ENCODE assay signal across 25 mouse cellular contexts in genomic region chr3:82376965-82377364, GRCm38 (mm10). TPM values are rescaled to one million over a fixed set of nuclear protein-coding genes. Genes with fewer than 3 reads are reported as not detected.
DNase-seq lines count a peak whose midpoint lies in the region; ATAC-seq lines count a peak whose summit lies in the region.
"Had no signal": no experiment of that assay in that cellular context is flagged by ENCODE, and none has a peak within 500 bp of the region (broad histone marks: within the 10 kb centered on the region; RNA-seq: fewer than 3 reads in every experiment).

No protein-coding gene starts in this region.

- no peaks in the 10 kb centered on the region for H3K9me3 ChIP-seq in heart, embryonic 10.5 days
- no peaks in the 10 kb centered on the region for H3K9me3 ChIP-seq in kidney, embryonic 16.5 days (ENCODE audit: low read length)
- no peaks in the 10 kb centered on the region for H3K9me3 ChIP-seq in midbrain, embryonic 11.5 days (ENCODE audit: control insufficient read depth, low read length)
- H3K9me3 ChIP-seq in midbrain, embryonic 10.5 days (replicated peaks): no peaks in the 10 kb centered on the region
- H3K9me3 ChIP-seq: forebrain, embryonic 10.5 days; forebrain, embryonic 13.5 days; hindbrain, embryonic 13.5 days had no signal

- no peak overlapping the region for H3K4me3 ChIP-seq in heart, embryonic 10.5 days
- no peak overlapping the region for H3K4me3 ChIP-seq in kidney, embryonic 16.5 days (ENCODE audit: low read length)
- H3K4me3 ChIP-seq in midbrain, embryonic 11.5 days (ENCODE audit: low read depth, low read length): no peak overlapping the region
- no peak overlapping the region for H3K4me3 ChIP-seq in midbrain, embryonic 10.5 days
- H3K4me3 ChIP-seq: forebrain, embryonic 10.5 days; forebrain, embryonic 13.5 days; heart, adult 2 months; hindbrain, embryonic 10.5 days; hindbrain, embryonic 13.5 days had no signal

- H3K4me1 ChIP-seq in heart, embryonic 10.5 days: no peaks in the 10 kb centered on the region
- H3K4me1 ChIP-seq in kidney, embryonic 16.5 days (ENCODE audit: insufficient read depth, low read length): no peaks in the 10 kb centered on the region
- H3K4me1 ChIP-seq in midbrain, embryonic 11.5 days (ENCODE audit: control insufficient read depth, insufficient read depth, low read length): no peaks in the 10 kb centered on the region
- H3K4me1 ChIP-seq in midbrain, embryonic 10.5 days: no peaks in the 10 kb centered on the region
- H3K4me1 ChIP-seq: forebrain, embryonic 10.5 days; forebrain, embryonic 13.5 days; hindbrain, embryonic 10.5 days; hindbrain, embryonic 13.5 days had no signal

- intact Hi-C loops in heart, postnatal 25 days (cut with DNase I): no loop called here

- H3K27ac ChIP-seq in heart, embryonic 10.5 days: peak overlapping the region; percentile 22; the same call in 1 of the 2 replicates
- no peak overlapping the region for H3K27ac ChIP-seq in kidney, embryonic 16.5 days (ENCODE audit: low read length)
- H3K27ac ChIP-seq in midbrain, embryonic 11.5 days (ENCODE audit: low read depth, low read length): no peak overlapping the region
- H3K27ac ChIP-seq in midbrain, embryonic 10.5 days (replicated peaks): no peak overlapping the region
- H3K27ac ChIP-seq: forebrain, embryonic 10.5 days; forebrain, embryonic 13.5 days; heart, adult 2 months; hindbrain, embryonic 10.5 days; hindbrain, embryonic 13.5 days had no signal

- peak; percentile 68 for ATAC-seq in kidney, embryonic 16.5 days (ENCODE audit: low FRiP score, low TSS enrichment)
- 0 out of 2 replicates have a peak, but pooled peaks have one; percentile 24 for ATAC-seq in midbrain, embryonic 11.5 days (ENCODE audit: low FRiP score)
- ATAC-seq: forebrain, embryonic 13.5 days; forebrain, embryonic 16.5 days; hindbrain, embryonic 16.5 days had no signal

- DNase-seq in heart, embryonic 10.5 days (ENCODE audit: low spot score): no peak
- no peak for DNase-seq in heart, postnatal 25 days (ENCODE audit: low spot score)
- no peak for DNase-seq in kidney, adult 8-10 months
- no peak for DNase-seq in midbrain, embryonic 11.5 days (ENCODE audit: low spot score, missing footprints)
- no peak for DNase-seq in midbrain, embryonic 10.5 days (ENCODE audit: low spot score)
- DNase-seq: adrenal gland, adult 2 months; adrenal gland, postnatal 14 days; B cell, adult 2 months; cerebellum, adult 11 months; cerebellum, adult 2 months; cerebellum, adult 9-11 months; cerebellum, postnatal 25 days; gastrocnemius, postnatal 10 days; gastrocnemius, postnatal 36 days; heart, adult 2 months; heart, postnatal 36 days had no signal

- H3K27me3 ChIP-seq in heart, embryonic 10.5 days (ENCODE audit: insufficient read depth, poor library complexity, severe bottlenecking): no peaks in the 10 kb centered on the region
- H3K27me3 ChIP-seq in kidney, embryonic 16.5 days (ENCODE audit: insufficient read depth, low read length): no peaks in the 10 kb centered on the region
- H3K27me3 ChIP-seq in midbrain, embryonic 11.5 days (ENCODE audit: control insufficient read depth, insufficient read depth, low read length): no peaks in the 10 kb centered on the region
- H3K27me3 ChIP-seq in midbrain, embryonic 10.5 days (ENCODE audit: low read depth, poor library complexity, severe bottlenecking): no peaks in the 10 kb centered on the region
- H3K27me3 ChIP-seq: forebrain, embryonic 13.5 days; hindbrain, embryonic 13.5 days had no signal

- H3K36me3 ChIP-seq in heart, embryonic 10.5 days: peaks cover 18% of the 10 kb centered on the region
- H3K36me3 ChIP-seq in kidney, embryonic 16.5 days (ENCODE audit: insufficient read depth, low read length): peaks cover 13% of the 10 kb centered on the region
- H3K36me3 ChIP-seq in midbrain, embryonic 11.5 days (ENCODE audit: control insufficient read depth, insufficient read depth, low read length): no peaks in the 10 kb centered on the region; the same call in 1 of the 2 replicates
- peaks cover 80% of the 10 kb centered on the region for H3K36me3 ChIP-seq in midbrain, embryonic 10.5 days

- WGBS in heart, embryonic 10.5 days: 87% methylated on average over 14 of the region's 14 CpGs
- WGBS in kidney, embryonic 16.5 days: 48% methylated on average over 14 of the region's 14 CpGs
- WGBS in midbrain, embryonic 11.5 days: 92% methylated on average over 14 of the region's 14 CpGs
- WGBS in midbrain, embryonic 10.5 days: 91% methylated on average over 14 of the region's 14 CpGs

- no peak overlapping the region for H3K4me2 ChIP-seq in kidney, embryonic 16.5 days (replicated peaks; ENCODE audit: low read depth, low read length)
- H3K4me2 ChIP-seq in midbrain, embryonic 11.5 days: no peak overlapping the region
- H3K4me2 ChIP-seq: forebrain, embryonic 13.5 days; heart, embryonic 11.5 days; hindbrain, embryonic 13.5 days had no signal

- H3K9ac ChIP-seq in kidney, embryonic 16.5 days (replicated peaks; ENCODE audit: low read length): no peak overlapping the region
- no peak overlapping the region for H3K9ac ChIP-seq in midbrain, embryonic 11.5 days (ENCODE audit: low read length)
- H3K9ac ChIP-seq: forebrain, embryonic 13.5 days; hindbrain, embryonic 13.5 days had no signal

RNA-seq across cellular contexts. Expression of gene Map9, which starts 19.1 kb away (rescaled TPM):
- 4.9 and 5.3 TPM in 2 replicates for polyA plus RNA-seq in heart, embryonic 10.5 days (2016; fragmentation: Nextera tagmentation; extraction: Ambion mirVana)
- 1 to 10 TPM; 2.0 to 2.6 TPM for total RNA-seq in heart, postnatal 25 days (2021)
- polyA plus RNA-seq in kidney, embryonic 16.5 days (2015; fragmentation: Nextera tagmentation; extraction: Ambion mirVana): 6.9 and 7.4 TPM in 2 replicates
- 13.9 and 14.4 TPM in 2 replicates for polyA plus RNA-seq in midbrain, embryonic 11.5 days (2014; fragmentation: Nextera tagmentation; extraction: Ambion mirVana)
- 6.4 and 7.8 TPM in 2 replicates for polyA plus RNA-seq in midbrain, embryonic 10.5 days (2016; fragmentation: Nextera tagmentation; extraction: Ambion mirVana)
- total RNA-seq: MEL had no signal
